Mouse (Mus musculus): ENCODE data around the gene Bnip2.

Bnip2 gene

DNA sequence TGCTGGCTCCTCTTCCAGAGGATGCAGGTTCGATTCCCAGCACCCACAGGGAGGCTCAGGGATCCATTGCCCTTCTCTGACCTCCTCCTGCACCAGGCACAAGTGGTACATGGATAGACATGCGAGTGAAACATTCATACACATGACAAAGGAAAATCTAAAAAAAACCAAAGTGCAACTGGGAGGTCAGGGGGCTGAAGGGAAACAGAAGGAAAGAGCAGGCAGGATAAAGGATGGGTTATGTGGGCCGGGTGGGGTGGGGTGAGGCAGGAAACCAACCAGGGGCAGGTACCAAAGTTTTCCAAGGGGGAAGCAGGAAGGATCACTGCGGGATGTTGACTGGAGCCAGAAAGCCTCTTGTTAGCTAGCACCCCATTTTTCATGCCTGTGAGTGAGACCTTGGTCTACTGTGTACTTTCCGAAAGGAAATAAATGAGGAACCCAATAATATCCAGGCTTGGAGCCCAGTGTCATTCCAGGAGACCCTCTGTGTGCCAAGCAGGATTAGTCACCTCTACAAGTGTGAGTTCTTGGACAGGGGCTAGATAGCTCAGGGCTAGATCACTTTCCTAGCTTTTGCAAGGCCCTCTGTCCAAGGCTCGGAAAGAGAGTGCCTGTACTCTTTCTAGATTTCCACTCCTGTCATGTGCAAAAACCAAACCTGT, 59.6 kb downstream of the Bnip2 start:
- DNase-seq, result no peak

DNA sequence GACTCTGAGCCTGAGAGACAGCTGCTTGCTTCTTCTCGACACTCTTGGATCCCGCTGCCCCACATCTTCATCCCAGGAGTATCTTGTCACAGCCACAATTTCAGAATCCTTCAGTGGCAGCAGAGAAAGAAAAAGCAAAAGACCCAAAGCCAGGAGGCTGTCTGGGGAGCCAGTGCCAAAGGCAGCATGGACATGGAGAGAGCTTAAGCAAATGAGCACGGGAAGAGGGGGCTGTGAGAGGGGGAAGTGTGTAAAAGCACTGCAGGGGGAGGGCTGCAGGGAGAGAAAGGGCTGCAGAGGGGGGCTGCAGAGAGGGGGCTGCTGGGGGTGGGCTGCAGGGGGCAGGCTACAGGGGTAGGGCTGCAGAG, 60.1 kb downstream of the Bnip2 start:
- DNase-seq, result no peak

DNA sequence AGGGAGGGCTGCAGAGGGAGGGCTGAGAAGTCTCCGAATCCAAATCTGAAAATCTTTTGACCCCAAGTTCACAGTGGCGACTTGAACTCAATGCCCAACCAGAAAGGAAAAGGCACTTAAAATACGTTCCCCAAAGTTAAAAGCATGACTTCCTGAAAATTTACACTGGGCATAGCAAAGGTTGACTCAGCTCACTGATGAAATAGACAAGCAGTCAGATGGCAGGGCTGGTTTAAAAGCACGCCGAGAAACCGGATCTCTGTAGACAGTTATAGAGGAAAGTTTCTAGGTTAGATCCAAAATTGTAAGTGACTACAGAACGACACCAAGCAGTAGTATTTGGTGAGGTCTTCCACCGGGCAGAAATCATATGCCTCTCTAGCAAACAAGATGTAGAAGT, 60.6 kb downstream of the Bnip2 start:
- DNase-seq, result no peak

DNA sequence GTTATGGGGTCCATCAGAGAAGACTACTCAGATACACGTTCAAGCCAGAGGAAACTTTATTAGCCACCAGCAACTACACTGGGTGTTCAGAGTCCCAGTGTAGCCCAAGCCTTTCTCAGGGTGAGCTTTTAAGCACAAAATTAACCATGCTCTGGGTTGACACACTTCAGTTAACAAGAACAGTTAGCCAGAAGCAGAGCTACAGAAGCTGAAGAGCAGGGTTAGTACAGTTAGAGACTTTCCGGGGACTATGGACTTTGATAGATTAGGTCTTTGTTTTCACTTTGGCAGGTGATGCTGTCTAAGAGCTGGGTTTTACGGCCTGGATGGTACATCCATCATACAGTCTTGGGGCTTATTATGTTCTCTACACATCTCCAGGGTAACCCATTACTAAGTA, 63.5 kb downstream of the Bnip2 start:
- no peak for DNase-seq

DNA sequence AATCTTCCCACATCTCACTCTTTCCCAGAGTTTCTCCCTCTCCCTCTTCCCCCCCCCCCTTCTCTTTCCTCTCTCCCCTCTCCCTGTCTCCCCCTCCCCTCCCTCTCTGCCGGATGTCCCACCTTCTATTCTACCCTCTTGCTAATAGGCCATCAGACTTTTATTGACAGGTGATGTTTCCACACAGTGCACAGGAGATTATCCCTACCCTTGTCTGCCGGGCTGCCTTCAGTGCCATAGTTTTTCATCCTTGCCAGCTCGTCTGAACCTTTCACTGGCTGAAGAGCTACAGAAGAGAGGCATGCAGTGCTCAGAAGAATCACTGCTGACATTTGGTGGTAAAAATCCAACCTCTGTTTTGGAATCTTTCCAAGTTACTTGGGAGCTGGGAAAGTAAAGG, 64.1 kb downstream of the Bnip2 start:
- DNase-seq, result no peak

Data from spleen, adult 18-20 months (tissue).